Mouse (Mus musculus): ENCODE measurements around the gene Prex1. TPM values are rescaled to one million over a fixed set of nuclear protein-coding genes. Genes with fewer than 3 reads are reported as not detected.

The Prex1 gene
- polyA plus RNA-seq, 1 experiment from 2014 or later, result 29.7 TPM

DNA sequence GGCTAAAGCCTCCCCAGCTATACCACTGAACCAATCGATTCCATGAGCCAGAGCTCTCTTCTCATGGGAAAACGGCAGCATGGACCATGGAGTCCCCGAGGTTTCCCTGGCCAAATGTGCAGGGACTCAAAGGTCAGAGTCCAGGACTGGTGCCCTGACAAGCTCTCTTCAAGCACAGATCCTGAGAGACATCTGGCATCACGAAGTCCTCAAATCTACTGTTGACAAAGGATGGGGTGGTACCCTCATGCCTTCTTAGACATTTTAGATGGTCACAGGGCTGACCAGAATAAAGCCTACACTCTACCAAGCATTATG lies 76.0 kb downstream of the Prex1 start:
- no peak overlapping the region; the same call in 1 of the 2 replicates for H3K9ac ChIP-seq (ENCODE audit: low read length)
- ATAC-seq (replicated peaks; ENCODE audit: low FRiP score) (no peak), DNase-seq (ENCODE audit: low spot score) (no peak)
- no peak overlapping the region for H3K4me3 ChIP-seq (ENCODE audit: low read depth, low read length)
- no peak overlapping the region for H3K27ac ChIP-seq (ENCODE audit: low read depth, low read length)
- no peaks in the 10 kb centered on the region for H3K36me3 ChIP-seq (ENCODE audit: control insufficient read depth, insufficient read depth, low read length)
- WGBS, result 82% methylated on average over 4 of the region's 4 CpGs
- no peaks in the 10 kb centered on the region for H3K9me3 ChIP-seq (ENCODE audit: control insufficient read depth, low read length)
- no peaks in the 10 kb centered on the region for H3K27me3 ChIP-seq (ENCODE audit: control insufficient read depth, insufficient read depth, low read length)
- H3K4me1 ChIP-seq (replicated peaks; ENCODE audit: control insufficient read depth, insufficient read depth, low read length), result no peaks in the 10 kb centered on the region; the same call in 1 of the 2 replicates
- no peak overlapping the region for H3K4me2 ChIP-seq (ENCODE audit: low read depth, low read length, severe bottlenecking)

- Histone ChIP-seq H3K9ac (ENCODE audit: low read length) (no peak overlapping the region; the same call in 1 of the 2 replicates), H3K36me3 (ENCODE audit: control insufficient read depth, insufficient read depth, low read length) (no peaks in the 10 kb centered on the region), H3K4me3 (ENCODE audit: low read depth, low read length) (no peak overlapping the region), H3K9me3 (ENCODE audit: control insufficient read depth, low read length) (no peaks in the 10 kb centered on the region), H3K4me2 (ENCODE audit: low read depth, low read length, severe bottlenecking) (no peak overlapping the region), H3K4me1 (replicated peaks; ENCODE audit: control insufficient read depth, insufficient read depth, low read length) (no peaks in the 10 kb centered on the region; the same call in 1 of the 2 replicates), H3K27me3 (ENCODE audit: control insufficient read depth, insufficient read depth, low read length) (no peaks in the 10 kb centered on the region), H3K27ac (ENCODE audit: low read depth, low read length) (no peak overlapping the region)
- DNase-seq (ENCODE audit: low spot score) (no peak), ATAC-seq (replicated peaks; ENCODE audit: low FRiP score) (no peak)
- WGBS, result 69% methylated on average over 17 of the region's 17 CpGs
These were observed 76.6 kb downstream of the Prex1 start for GRCm38 (mm10) chr2:166636867-166637672.

- Histone ChIP-seq H3K4me2 (ENCODE audit: low read depth, low read length, severe bottlenecking) (no peak overlapping the region), H3K27me3 (ENCODE audit: control insufficient read depth, insufficient read depth, low read length) (no peaks in the 10 kb centered on the region), H3K9ac (ENCODE audit: low read length) (no peak overlapping the region; the same call in 1 of the 2 replicates), H3K4me3 (ENCODE audit: low read depth, low read length) (no peak overlapping the region), H3K36me3 (ENCODE audit: control insufficient read depth, insufficient read depth, low read length) (no peaks in the 10 kb centered on the region), H3K4me1 (replicated peaks; ENCODE audit: control insufficient read depth, insufficient read depth, low read length) (no peaks in the 10 kb centered on the region; the same call in 1 of the 2 replicates), H3K9me3 (ENCODE audit: control insufficient read depth, low read length) (no peaks in the 10 kb centered on the region), H3K27ac (ENCODE audit: low read depth, low read length) (no peak overlapping the region)
- ATAC-seq (replicated peaks; ENCODE audit: low FRiP score), result no peak
- DNase-seq (ENCODE audit: low spot score), result no peak
- WGBS, result 92% methylated on average over 10 of the region's 10 CpGs
These were observed 78.1 kb downstream of the Prex1 start for GRCm38 (mm10) chr2:166635521-166635920.

GRCm38 (mm10) chr2:166632571-166633361 lies 80.9 kb downstream of the Prex1 start:
- Histone ChIP-seq H3K36me3 (ENCODE audit: control insufficient read depth, insufficient read depth, low read length) (no peaks in the 10 kb centered on the region), H3K9ac (ENCODE audit: low read length) (no peak overlapping the region), H3K27ac (ENCODE audit: low read depth, low read length) (no peak overlapping the region), H3K27me3 (ENCODE audit: control insufficient read depth, insufficient read depth, low read length) (no peaks in the 10 kb centered on the region), H3K4me3 (ENCODE audit: low read depth, low read length) (no peak overlapping the region), H3K9me3 (ENCODE audit: control insufficient read depth, low read length) (no peaks in the 10 kb centered on the region), H3K4me1 (replicated peaks; ENCODE audit: control insufficient read depth, insufficient read depth, low read length) (no peaks in the 10 kb centered on the region; the same call in 1 of the 2 replicates), H3K4me2 (ENCODE audit: low read depth, low read length, severe bottlenecking) (no peak overlapping the region)
- WGBS, result 90% methylated on average over 13 of the region's 13 CpGs
- DNase-seq (ENCODE audit: low spot score), result no peak
- ATAC-seq (replicated peaks; ENCODE audit: low FRiP score), result no peak

GRCm38 (mm10) chr2:166631621-166632171 lies 81.9 kb downstream of the Prex1 start:
- H3K4me3 ChIP-seq (ENCODE audit: low read depth, low read length), result no peak overlapping the region
- no peaks in the 10 kb centered on the region for H3K4me1 ChIP-seq (replicated peaks; ENCODE audit: control insufficient read depth, insufficient read depth, low read length)
- H3K27me3 ChIP-seq (ENCODE audit: control insufficient read depth, insufficient read depth, low read length), result no peaks in the 10 kb centered on the region
- H3K27ac ChIP-seq (ENCODE audit: low read depth, low read length), result no peak overlapping the region
- H3K9ac ChIP-seq (ENCODE audit: low read length), result no peak overlapping the region
- 85% methylated on average over 10 of the region's 10 CpGs for WGBS
- H3K9me3 ChIP-seq (ENCODE audit: control insufficient read depth, low read length), result no peaks in the 10 kb centered on the region
- H3K36me3 ChIP-seq (ENCODE audit: control insufficient read depth, insufficient read depth, low read length), result no peaks in the 10 kb centered on the region; the same call in 1 of the 2 replicates
- DNase-seq (ENCODE audit: low spot score) (no peak), ATAC-seq (replicated peaks; ENCODE audit: low FRiP score) (no peak)
- no peak overlapping the region for H3K4me2 ChIP-seq (ENCODE audit: low read depth, low read length, severe bottlenecking)

GRCm38 (mm10) chr2:166631189-166631588 lies 82.4 kb downstream of the Prex1 start:
- WGBS, result 91% methylated on average over 5 of the region's 5 CpGs
- Histone ChIP-seq H3K27ac (ENCODE audit: low read depth, low read length) (no peak overlapping the region), H3K9ac (ENCODE audit: low read length) (no peak overlapping the region), H3K36me3 (ENCODE audit: control insufficient read depth, insufficient read depth, low read length) (no peaks in the 10 kb centered on the region; the same call in 1 of the 2 replicates), H3K27me3 (ENCODE audit: control insufficient read depth, insufficient read depth, low read length) (no peaks in the 10 kb centered on the region), H3K9me3 (ENCODE audit: control insufficient read depth, low read length) (no peaks in the 10 kb centered on the region), H3K4me1 (replicated peaks; ENCODE audit: control insufficient read depth, insufficient read depth, low read length) (no peaks in the 10 kb centered on the region), H3K4me3 (ENCODE audit: low read depth, low read length) (no peak overlapping the region), H3K4me2 (ENCODE audit: low read depth, low read length, severe bottlenecking) (no peak overlapping the region)
- ATAC-seq (replicated peaks; ENCODE audit: low FRiP score) (no peak), DNase-seq (ENCODE audit: low spot score) (no peak)

DNA sequence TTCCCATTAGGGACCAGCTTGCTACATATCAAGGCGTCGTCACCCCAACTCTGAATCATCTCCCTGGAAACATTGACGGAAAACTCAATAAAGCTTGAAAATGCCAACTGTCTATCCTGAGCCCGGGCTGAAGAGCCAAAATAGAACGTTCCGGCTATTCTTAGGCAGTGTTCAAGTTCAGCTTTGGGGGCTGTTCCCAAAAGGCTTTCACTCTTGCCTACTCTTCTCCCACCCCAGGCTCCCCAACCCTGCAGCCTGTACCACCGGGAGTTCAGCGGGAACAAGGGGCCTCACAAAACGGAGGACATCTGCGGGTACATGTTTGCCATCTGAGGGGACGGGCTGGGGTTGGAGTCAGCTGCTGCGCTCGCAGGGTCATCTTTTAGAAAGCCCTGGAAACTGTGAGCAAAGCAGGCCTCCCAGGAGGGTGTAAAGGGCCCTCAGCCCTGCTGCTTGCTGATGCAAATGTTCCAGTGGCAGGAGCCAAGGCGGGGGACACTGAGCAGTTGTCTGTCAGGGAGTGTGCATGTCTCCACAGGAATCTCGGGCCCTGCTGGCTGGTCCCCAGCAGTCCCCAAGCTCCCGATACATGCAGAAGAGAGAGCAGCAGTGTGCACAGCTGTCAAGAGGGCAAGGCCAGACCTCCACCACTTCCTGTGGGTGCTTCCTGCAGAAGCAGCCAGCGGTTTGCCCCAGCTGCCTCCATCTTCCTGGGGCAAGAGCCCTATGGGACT lies 83.5 kb downstream of the Prex1 start:
- no peak for DNase-seq (ENCODE audit: low spot score)
- no peak for ATAC-seq (replicated peaks; ENCODE audit: low FRiP score)
- no peak overlapping the region for H3K27ac ChIP-seq (ENCODE audit: low read depth, low read length)
- WGBS, result 92% methylated on average over 17 of the region's 17 CpGs
- H3K27me3 ChIP-seq (ENCODE audit: control insufficient read depth, insufficient read depth, low read length), result no peaks in the 10 kb centered on the region
- no peak overlapping the region for H3K4me2 ChIP-seq (ENCODE audit: low read depth, low read length, severe bottlenecking)
- no peak overlapping the region for H3K9ac ChIP-seq (ENCODE audit: low read length)
- H3K36me3 ChIP-seq (ENCODE audit: control insufficient read depth, insufficient read depth, low read length), result no peaks in the 10 kb centered on the region; the same call in 1 of the 2 replicates
- no peak overlapping the region for H3K4me3 ChIP-seq (ENCODE audit: low read depth, low read length)
- H3K9me3 ChIP-seq (ENCODE audit: control insufficient read depth, low read length), result no peaks in the 10 kb centered on the region
- H3K4me1 ChIP-seq (replicated peaks; ENCODE audit: control insufficient read depth, insufficient read depth, low read length), result no peaks in the 10 kb centered on the region

DNA sequence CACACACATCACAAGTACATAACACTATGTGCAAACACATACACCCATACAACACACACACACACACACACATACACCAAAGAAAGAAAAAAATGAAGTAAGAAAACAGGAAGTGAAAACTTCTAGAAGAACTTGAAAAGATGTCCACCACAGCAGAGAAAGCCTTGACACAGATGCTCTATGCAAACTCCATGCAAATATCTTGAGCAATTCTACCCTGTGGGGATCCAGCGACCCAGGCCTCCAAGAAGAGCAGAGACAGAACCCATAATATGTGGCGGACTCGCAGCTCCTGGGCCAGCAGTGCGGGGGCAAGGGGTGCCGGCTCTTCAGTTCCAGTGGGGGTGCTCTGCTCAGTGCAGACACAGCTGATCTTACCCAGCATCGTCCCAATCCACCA lies 86.1 kb downstream of the Prex1 start:
- Histone ChIP-seq H3K9me3 (ENCODE audit: control insufficient read depth, low read length) (no peaks in the 10 kb centered on the region), H3K9ac (ENCODE audit: low read length) (no peak overlapping the region), H3K4me1 (replicated peaks; ENCODE audit: control insufficient read depth, insufficient read depth, low read length) (no peaks in the 10 kb centered on the region), H3K4me2 (ENCODE audit: low read depth, low read length, severe bottlenecking) (no peak overlapping the region), H3K4me3 (ENCODE audit: low read depth, low read length) (no peak overlapping the region), H3K27ac (ENCODE audit: low read depth, low read length) (no peak overlapping the region), H3K27me3 (ENCODE audit: control insufficient read depth, insufficient read depth, low read length) (no peaks in the 10 kb centered on the region), H3K36me3 (ENCODE audit: control insufficient read depth, insufficient read depth, low read length) (no peaks in the 10 kb centered on the region; the same call in 1 of the 2 replicates)
- no peak for DNase-seq (ENCODE audit: low spot score)
- no peak for ATAC-seq (replicated peaks; ENCODE audit: low FRiP score)
- WGBS, result 96% methylated on average over 6 of the region's 6 CpGs

Measured in forebrain, embryonic 11.5 days (tissue).